Mouse (Mus musculus): Measurements from ENCODE around the gene Celsr1.

GRCm38 (mm10) chr15:85893871-85894270 lies 139.7 kb downstream of the Celsr1 start:
- TF ChIP-seq CTCF (IDR thresholded peaks at IDR 0.05; ENCODE audit: control insufficient read depth, insufficient read depth, insufficient read length) = no peak
- no peak for TF ChIP-seq USF1 (IDR thresholded peaks at IDR 0.05; ENCODE audit: low read depth)
- no peak for TF ChIP-seq MYOG (IDR thresholded peaks at IDR 0.05; ENCODE audit: control insufficient read depth, extremely low read depth, insufficient read length)

Measured in C2C12 (cell line).